Mouse (Mus musculus) heart, adult 2 months (tissue): ENCODE measurements around the gene Etfa. TPM values are rescaled to one million over a fixed set of nuclear protein-coding genes. Genes with fewer than 3 reads are reported as not detected.

Experiments
- DNase-seq, 2 experiments: peaks; one replicate each; pipeline ENCODE4 v3.0.0; 2021
- H3K27ac ChIP-seq: fragments of 200-600 bp; 2 replicates; pipeline ENCODE4 v1.8.1; 2022
- H3K27me3 ChIP-seq: fragments of 200-500 bp; 2 replicates; pipeline ENCODE4 v1.6.1; 2012; ENCODE audit warnings: mild to moderate bottlenecking, low read length, inconsistent platforms, mixed read lengths; ENCODE audit not compliant: control insufficient read depth, insufficient read depth
- H3K36me3 ChIP-seq: fragments of 200-500 bp; 2 replicates; pipeline ENCODE4 v1.6.1; 2012; ENCODE audit warnings: low read length, inconsistent platforms; ENCODE audit not compliant: control insufficient read depth, insufficient read depth
- H3K4me1 ChIP-seq: fragments of 200-500 bp; 2 replicates; pipeline ENCODE4 v1.6.1; 2011; ENCODE audit warnings: low read length; ENCODE audit not compliant: control insufficient read depth, insufficient read depth
- H3K4me3 ChIP-seq: fragments of 200-600 bp; 2 replicates; pipeline ENCODE4 v1.8.1; 2022
- H3K79me2 ChIP-seq: fragments of 200-500 bp; replicated peaks from 2 replicates; pipeline ENCODE4 v1.6.1; 2012; ENCODE audit warnings: mild to moderate bottlenecking, inconsistent platforms, low read length, moderate library complexity, mixed read lengths; ENCODE audit not compliant: control insufficient read depth, insufficient read depth
- H3K9ac ChIP-seq: fragments of 200-500 bp; 2 replicates; pipeline ENCODE4 v1.6.1; 2012; ENCODE audit warnings: low read depth, mild to moderate bottlenecking, control low read depth, inconsistent platforms, low read length, mixed read lengths
- CTCF ChIP-seq: fragments of 200-600 bp; IDR thresholded peaks from 2 replicates; pipeline ENCODE4 v1.8.1; 2022; ENCODE audit warnings: antibody characterized with exemption, mild to moderate bottlenecking, moderate library complexity
- EP300 ChIP-seq: fragments of 200-500 bp; IDR thresholded peaks from 2 replicates; pipeline ENCODE4 v1.6.1; 2011; ENCODE audit warnings: low read depth, low read length, control low read depth; ENCODE audit not compliant: insufficient read depth
- POLR2A ChIP-seq: fragments of 200-500 bp; IDR thresholded peaks from 2 replicates; pipeline ENCODE4 v1.6.1; 2011; ENCODE audit warnings: mild to moderate bottlenecking, low read depth, low read length, control low read depth; ENCODE audit not compliant: insufficient read depth
- WGBS: fragments of 180-500 bp; shearing (Covaris S2); methylation state at CpG from one replicate; pipeline ENCODE4 v1.1.7; 2018; 5-methylcytosine and 5-hydroxymethylcytosine counted together
- intact Hi-C: fragments of 180-260 bp; cut with DNase I; formaldehyde crosslinking; loops from one replicate; pipeline ENCODE4 v1.15.1; 2025
- polyA plus RNA-seq: library from polyadenylated mRNA; depleted of rRNA; stranded (reverse); fragments of >200 nt; gene quantifications from 2 replicates; pipeline ENCODE4 v1.2.3, GENCODE M21; 2012; rRNA removed
- total RNA-seq, 2 experiments: library from RNA; stranded (reverse); gene quantifications; 2 replicates each; pipeline ENCODE4 v1.2.3; 2021

Gene Etfa
- total and polyA plus RNA-seq, 3 experiments: 289 to 1,031 (median 871) TPM

DNA sequence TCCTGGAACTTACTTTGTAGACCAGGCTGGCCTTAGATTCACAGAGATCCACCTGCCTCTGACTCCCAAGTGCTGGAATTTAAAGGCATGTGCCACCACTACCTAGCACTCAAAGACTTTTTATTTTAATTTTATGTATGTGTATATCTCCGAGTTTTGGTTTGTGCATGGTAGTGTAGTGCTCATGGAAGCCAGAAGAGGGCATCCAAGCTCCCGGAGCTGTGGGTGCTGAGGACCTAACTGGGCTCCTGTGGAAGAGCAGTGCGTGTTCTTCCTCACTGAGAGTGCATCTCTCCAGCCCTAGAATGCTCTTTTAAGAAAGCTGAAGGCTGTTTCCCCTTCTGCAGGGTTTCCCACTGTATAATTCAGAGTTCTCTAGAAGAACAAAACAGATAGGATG, 102.2 kb downstream of the Etfa start:
- no peak overlapping the region for H3K27ac ChIP-seq
- no peak overlapping the region for H3K9ac ChIP-seq
- H3K4me3 ChIP-seq: no peak overlapping the region
- H3K27me3 ChIP-seq: no peaks in the 10 kb centered on the region
- no peaks in the 10 kb centered on the region for H3K36me3 ChIP-seq
- no peaks in the 10 kb centered on the region for H3K4me1 ChIP-seq
- intact Hi-C loops: no loop called here
- DNase-seq: no peak
- TF ChIP-seq POLR2A (no peak), CTCF (peak; percentile 35)
- H3K79me2 ChIP-seq: no peaks in the 10 kb centered on the region
- WGBS: 53% methylated on average over 3 of the region's 3 CpGs

DNA sequence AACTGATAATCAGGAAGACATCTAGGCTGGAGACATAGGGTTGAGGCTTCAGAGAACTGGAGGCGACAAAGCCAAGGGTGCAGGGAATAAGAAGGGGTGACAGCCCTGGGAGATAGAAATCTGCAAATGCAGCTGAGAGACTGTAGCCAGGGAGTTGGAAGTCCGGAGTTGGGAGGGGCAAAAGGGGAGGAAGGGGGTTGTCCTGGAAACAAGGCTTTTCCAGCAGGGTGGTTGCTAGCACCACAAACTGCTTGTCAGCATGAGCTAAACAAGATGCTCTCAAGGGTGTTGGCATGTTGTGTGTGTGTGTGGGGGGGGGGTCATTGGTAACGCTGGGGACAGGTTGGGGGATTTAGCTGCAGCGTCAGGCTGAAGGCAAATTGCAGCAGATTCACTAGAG, 103.2 kb downstream of the Etfa start:
- no peaks in the 10 kb centered on the region for H3K4me1 ChIP-seq
- TF ChIP-seq POLR2A: no peak
- H3K27me3 ChIP-seq: no peaks in the 10 kb centered on the region
- H3K79me2 ChIP-seq: no peaks in the 10 kb centered on the region
- 25% methylated on average over 4 of the region's 4 CpGs for WGBS
- DNase-seq: no peak
- H3K9ac ChIP-seq: no peak overlapping the region
- no peak overlapping the region for H3K4me3 ChIP-seq
- H3K36me3 ChIP-seq: no peaks in the 10 kb centered on the region
- intact Hi-C loops: no loop called here
- no peak overlapping the region for H3K27ac ChIP-seq

DNA sequence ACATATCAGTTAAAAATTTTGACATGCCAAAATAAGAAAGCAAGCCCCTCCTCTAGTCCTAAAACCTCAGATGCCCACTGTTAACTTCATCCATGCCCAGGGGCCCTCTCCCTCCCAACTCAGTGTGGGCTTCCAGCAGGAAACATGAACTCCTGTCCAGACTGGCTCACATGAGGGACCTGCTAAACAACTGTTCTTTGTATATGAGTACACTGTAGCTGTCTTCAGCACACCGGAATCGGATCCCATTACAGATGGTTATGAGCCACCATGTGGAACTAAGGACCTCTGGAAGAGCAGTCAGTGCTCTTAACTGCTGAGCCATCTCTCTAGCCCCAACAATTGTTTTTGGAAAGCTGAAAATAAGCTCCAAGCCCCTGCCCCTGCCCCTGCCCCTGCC, 105.3 kb downstream of the Etfa start:
- no peak for DNase-seq
- no peaks in the 10 kb centered on the region for H3K27me3 ChIP-seq
- no peaks in the 10 kb centered on the region for H3K79me2 ChIP-seq
- intact Hi-C loops: no loop called here
- no peak overlapping the region for H3K9ac ChIP-seq
- H3K4me3 ChIP-seq: no peak overlapping the region
- no peaks in the 10 kb centered on the region for H3K4me1 ChIP-seq
- TF ChIP-seq POLR2A: no peak
- no peak for TF ChIP-seq CTCF
- no peak for TF ChIP-seq EP300
- H3K27ac ChIP-seq: no peak overlapping the region
- WGBS: 83% methylated on average over 2 of the region's 2 CpGs
- no peaks in the 10 kb centered on the region for H3K36me3 ChIP-seq

- Histone ChIP-seq H3K27ac (no peak overlapping the region), H3K4me1 (no peaks in the 10 kb centered on the region), H3K27me3 (no peaks in the 10 kb centered on the region), H3K9ac (no peak overlapping the region), H3K4me3 (no peak overlapping the region), H3K79me2 (no peaks in the 10 kb centered on the region), H3K36me3 (no peaks in the 10 kb centered on the region)
- 63% methylated on average over 6 of the region's 6 CpGs for WGBS
- intact Hi-C loops: no loop called here
- TF ChIP-seq CTCF (no peak), POLR2A (no peak), EP300 (no peak)
- DNase-seq: no peak
Observed at GRCm38 (mm10) chr9:55404976-55405702, 106.9 kb downstream of the Etfa start.

Other genes with a start within 250 kb of the Etfa start
- gene Nrg4, start 185.4 kb downstream of the Etfa start, total RNA-seq: 1 to 10 TPM; 1.5 to 2.3 TPM
- 3.9 and 7.6 TPM in 2 replicates for gene Nrg4, start 185.4 kb downstream of the Etfa start, polyA plus RNA-seq
- 1 to 10 TPM; 1.5 to 2.0 TPM for gene Tmem266, start 185.3 kb downstream of the Etfa start, total RNA-seq
- gene Tmem266, start 185.3 kb downstream of the Etfa start, polyA plus RNA-seq: 2.5 and 3.3 TPM in 2 replicates
- not detected for gene Isl2, start 26.4 kb upstream of the Etfa start, total RNA-seq
- gene Isl2, start 26.4 kb upstream of the Etfa start, polyA plus RNA-seq: 0.06 TPM in 1 of 2 replicates, not detected in the other